Mouse (Mus musculus): Measurements from ENCODE around the gene Apol6. TPM values are rescaled to one million over a fixed set of nuclear protein-coding genes. Genes with fewer than 3 reads are reported as not detected.

Apol6 gene
- polyA plus RNA-seq, 1 experiment: not detected

GRCm38 (mm10) chr15:77014985-77015384 is 29.5 kb upstream of the Apol6 start:
- H3K27ac ChIP-seq (ENCODE audit: control insufficient read depth, insufficient read depth, low read depth, low read length, poor library complexity): no peak overlapping the region
- no peaks in the 10 kb centered on the region for H3K4me1 ChIP-seq (ENCODE audit: control insufficient read depth, insufficient read depth, low read length)
- 71% methylated on average over 4 of the region's 4 CpGs for WGBS
- TF ChIP-seq CTCF (IDR thresholded peaks at IDR 0.05; ENCODE audit: control insufficient read depth, insufficient read depth, low read length) (no peak), POLR2A (IDR thresholded peaks at IDR 0.05; ENCODE audit: borderline replicate concordance, control insufficient read depth, low read depth, low read length) (no peak)
- H3K4me3 ChIP-seq (replicated peaks; ENCODE audit: control insufficient read depth, low read depth, low read length): no peak overlapping the region

GRCm38 (mm10) chr15:77016509-77016908 is 28.0 kb upstream of the Apol6 start:
- H3K4me3 ChIP-seq (replicated peaks; ENCODE audit: control insufficient read depth, low read depth, low read length): no peak overlapping the region
- WGBS: 90% methylated on average over 6 of the region's 6 CpGs
- no peak overlapping the region for H3K27ac ChIP-seq (ENCODE audit: control insufficient read depth, insufficient read depth, low read depth, low read length, poor library complexity)
- H3K4me1 ChIP-seq (ENCODE audit: control insufficient read depth, insufficient read depth, low read length): no peaks in the 10 kb centered on the region
- no peak for TF ChIP-seq CTCF (IDR thresholded peaks at IDR 0.05; ENCODE audit: control insufficient read depth, insufficient read depth, low read length)
- no peak for TF ChIP-seq POLR2A (IDR thresholded peaks at IDR 0.05; ENCODE audit: borderline replicate concordance, control insufficient read depth, low read depth, low read length)

GRCm38 (mm10) chr15:77017897-77018296 is 26.6 kb upstream of the Apol6 start:
- no peak overlapping the region for H3K27ac ChIP-seq (ENCODE audit: control insufficient read depth, insufficient read depth, low read depth, low read length, poor library complexity)
- TF ChIP-seq CTCF (IDR thresholded peaks at IDR 0.05; ENCODE audit: control insufficient read depth, insufficient read depth, low read length) (no peak), POLR2A (IDR thresholded peaks at IDR 0.05; ENCODE audit: borderline replicate concordance, control insufficient read depth, low read depth, low read length) (no peak)
- no peak overlapping the region for H3K4me3 ChIP-seq (replicated peaks; ENCODE audit: control insufficient read depth, low read depth, low read length)
- no peaks in the 10 kb centered on the region for H3K4me1 ChIP-seq (ENCODE audit: control insufficient read depth, insufficient read depth, low read length)

- Histone ChIP-seq H3K4me1 (ENCODE audit: control insufficient read depth, insufficient read depth, low read length) (no peaks in the 10 kb centered on the region), H3K4me3 (replicated peaks; ENCODE audit: control insufficient read depth, low read depth, low read length) (no peak overlapping the region), H3K27ac (ENCODE audit: control insufficient read depth, insufficient read depth, low read depth, low read length, poor library complexity) (no peak overlapping the region)
- no peak for TF ChIP-seq POLR2A (IDR thresholded peaks at IDR 0.05; ENCODE audit: borderline replicate concordance, control insufficient read depth, low read depth, low read length)
- TF ChIP-seq CTCF (IDR thresholded peaks at IDR 0.05; ENCODE audit: control insufficient read depth, insufficient read depth, low read length): 0 out of 2 replicates have a peak, but pooled peaks have one; percentile 15
- 42% methylated on average over 6 of the region's 6 CpGs for WGBS
Measured at GRCm38 (mm10) chr15:77018740-77019340, 25.7 kb upstream of the Apol6 start.

- TF ChIP-seq CTCF (IDR thresholded peaks at IDR 0.05; ENCODE audit: control insufficient read depth, insufficient read depth, low read length): no peak
- TF ChIP-seq POLR2A (IDR thresholded peaks at IDR 0.05; ENCODE audit: borderline replicate concordance, control insufficient read depth, low read depth, low read length): no peak
- Histone ChIP-seq H3K4me3 (replicated peaks; ENCODE audit: control insufficient read depth, low read depth, low read length) (no peak overlapping the region), H3K4me1 (ENCODE audit: control insufficient read depth, insufficient read depth, low read length) (no peaks in the 10 kb centered on the region), H3K27ac (ENCODE audit: control insufficient read depth, insufficient read depth, low read depth, low read length, poor library complexity) (no peak overlapping the region)
- WGBS: 70% methylated on average over 7 of the region's 7 CpGs
Measured at GRCm38 (mm10) chr15:77019533-77019932, 25.0 kb upstream of the Apol6 start.

- Histone ChIP-seq H3K27ac (ENCODE audit: control insufficient read depth, insufficient read depth, low read depth, low read length, poor library complexity) (no peak overlapping the region), H3K4me1 (ENCODE audit: control insufficient read depth, insufficient read depth, low read length) (no peaks in the 10 kb centered on the region), H3K4me3 (replicated peaks; ENCODE audit: control insufficient read depth, low read depth, low read length) (no peak overlapping the region)
- 69% methylated on average over 4 of the region's 4 CpGs for WGBS
- TF ChIP-seq CTCF (IDR thresholded peaks at IDR 0.05; ENCODE audit: control insufficient read depth, insufficient read depth, low read length) (no peak), POLR2A (IDR thresholded peaks at IDR 0.05; ENCODE audit: borderline replicate concordance, control insufficient read depth, low read depth, low read length) (no peak)
Measured at GRCm38 (mm10) chr15:77020136-77020535, 24.4 kb upstream of the Apol6 start.

- 81% methylated on average over 3 of the region's 3 CpGs for WGBS
- no peak overlapping the region for H3K4me3 ChIP-seq (replicated peaks; ENCODE audit: control insufficient read depth, low read depth, low read length)
- H3K27ac ChIP-seq (ENCODE audit: control insufficient read depth, insufficient read depth, low read depth, low read length, poor library complexity): no peak overlapping the region
- no peaks in the 10 kb centered on the region for H3K4me1 ChIP-seq (ENCODE audit: control insufficient read depth, insufficient read depth, low read length)
- TF ChIP-seq CTCF (IDR thresholded peaks at IDR 0.05; ENCODE audit: control insufficient read depth, insufficient read depth, low read length) (no peak), POLR2A (IDR thresholded peaks at IDR 0.05; ENCODE audit: borderline replicate concordance, control insufficient read depth, low read depth, low read length) (no peak)
Measured at GRCm38 (mm10) chr15:77021056-77021455, 23.5 kb upstream of the Apol6 start.

- Histone ChIP-seq H3K4me1 (ENCODE audit: control insufficient read depth, insufficient read depth, low read length) (no peaks in the 10 kb centered on the region), H3K27ac (ENCODE audit: control insufficient read depth, insufficient read depth, low read depth, low read length, poor library complexity) (no peak overlapping the region), H3K4me3 (replicated peaks; ENCODE audit: control insufficient read depth, low read depth, low read length) (no peak overlapping the region)
- TF ChIP-seq CTCF (IDR thresholded peaks at IDR 0.05; ENCODE audit: control insufficient read depth, insufficient read depth, low read length) (no peak), POLR2A (IDR thresholded peaks at IDR 0.05; ENCODE audit: borderline replicate concordance, control insufficient read depth, low read depth, low read length) (no peak)
- 88% methylated on average over 4 of the region's 4 CpGs for WGBS
Measured at GRCm38 (mm10) chr15:77021851-77022250, 22.7 kb upstream of the Apol6 start.
